Mouse (Mus musculus) megakaryocyte, embryonic 14.5 days (primary cell): ENCODE results near the gene Timeless.

Source experiments
- FLI1 ChIP-seq: IDR thresholded peaks from 2 replicates; pipeline ENCODE4 v1.6.1; 2012; ENCODE audit warnings: low read length, inconsistent platforms, mixed read lengths
- GATA1 ChIP-seq: IDR thresholded peaks from 3 replicates; pipeline ENCODE4 v1.6.1; 2012; ENCODE audit warnings: mixed read lengths, low read length, inconsistent platforms, borderline replicate concordance

- no peak for TF ChIP-seq GATA1
- TF ChIP-seq FLI1 = no peak
Measured at GRCm38 (mm10) chr10:128296370-128297090, 64.7 kb downstream of the Timeless start.
